Mouse (Mus musculus) liver, postnatal 0 days (tissue): ENCODE measurements around the gene Unc79.

Experiments used
- CTCF ChIP-seq: sonication (generic); IDR thresholded peaks from 2 replicates; pipeline ENCODE4 v1.5.1; 2016; ENCODE audit warnings: antibody characterized with exemption, low read depth
- EP300 ChIP-seq: IDR thresholded peaks from 2 replicates; pipeline ENCODE4 v1.6.1; 2016; ENCODE audit warnings: antibody characterized with exemption, low read depth, mild to moderate bottlenecking

- no peak for TF ChIP-seq EP300
- TF ChIP-seq CTCF: no peak
Observed at GRCm38 (mm10) chr12:103160721-103161120, 212.1 kb downstream of the Unc79 start.
